In genomic region chr1:20409411-20409967, GRCm38 (mm10) we compare ENCODE assay signal across 27 mouse cellular contexts.
DNase-seq lines count a peak whose midpoint lies in the region; ATAC-seq lines count a peak whose summit lies in the region.
"Had no signal": no experiment of that assay in that cellular context is flagged by ENCODE, and none has a peak within 500 bp of the region (broad histone marks: within the 10 kb centered on the region; RNA-seq: fewer than 3 reads in every experiment).

No protein-coding gene starts in this region.

- no peaks in the 10 kb centered on the region for H3K4me1 ChIP-seq in hindbrain, embryonic 11.5 days (replicated peaks; ENCODE audit: control insufficient read depth, insufficient read depth, low read length)
- H3K4me1 ChIP-seq in hindbrain, embryonic 16.5 days (ENCODE audit: control insufficient read depth, insufficient read depth, low read depth, low read length): no peaks in the 10 kb centered on the region
- H3K4me1 ChIP-seq: heart, embryonic 10.5 days; intestine, embryonic 15.5 days; liver, embryonic 12.5 days had no signal

- no peak overlapping the region for H3K27ac ChIP-seq in hindbrain, embryonic 11.5 days (ENCODE audit: low read depth, low read length)
- no peak overlapping the region for H3K27ac ChIP-seq in hindbrain, embryonic 16.5 days (ENCODE audit: low read depth, low read length)
- H3K27ac ChIP-seq: heart, embryonic 10.5 days; intestine, embryonic 15.5 days; layer of hippocampus, adult 2 months; limb, embryonic 13.5 days; liver, embryonic 12.5 days had no signal

- WGBS in hindbrain, embryonic 11.5 days: 53% methylated on average over 5 of the region's 5 CpGs
- WGBS in hindbrain, embryonic 16.5 days: 32% methylated on average over 5 of the region's 5 CpGs

- H3K4me3 ChIP-seq in hindbrain, embryonic 11.5 days (ENCODE audit: low read depth, low read length): no peak overlapping the region
- H3K4me3 ChIP-seq in hindbrain, embryonic 16.5 days (ENCODE audit: low read length): no peak overlapping the region
- H3K4me3 ChIP-seq: heart, embryonic 10.5 days; intestine, embryonic 15.5 days; layer of hippocampus, adult 2 months; limb, embryonic 13.5 days; liver, embryonic 12.5 days had no signal

- H3K4me2 ChIP-seq in hindbrain, embryonic 11.5 days (replicated peaks; ENCODE audit: low read depth, low read length): no peak overlapping the region
- no peak overlapping the region for H3K4me2 ChIP-seq in hindbrain, embryonic 16.5 days (ENCODE audit: low read length)
- H3K4me2 ChIP-seq: intestine, embryonic 15.5 days; limb, embryonic 13.5 days; liver, embryonic 12.5 days; midbrain, embryonic 11.5 days had no signal

- H3K9ac ChIP-seq in hindbrain, embryonic 11.5 days (ENCODE audit: low read depth, low read length): no peak overlapping the region
- no peak overlapping the region for H3K9ac ChIP-seq in hindbrain, embryonic 16.5 days (ENCODE audit: low read depth, low read length)
- H3K9ac ChIP-seq: intestine, embryonic 15.5 days; limb, embryonic 13.5 days; liver, embryonic 12.5 days had no signal

- ATAC-seq in hindbrain, embryonic 11.5 days (ENCODE audit: low FRiP score): peak; percentile 42; the same call in 1 of the 2 replicates
- no peak; the same call in 1 of the 2 replicates for ATAC-seq in hindbrain, embryonic 16.5 days
- ATAC-seq: intestine, embryonic 15.5 days; liver, embryonic 12.5 days had no signal

- no peaks in the 10 kb centered on the region for H3K9me3 ChIP-seq in hindbrain, embryonic 11.5 days (ENCODE audit: control insufficient read depth, low read length)
- no peaks in the 10 kb centered on the region for H3K9me3 ChIP-seq in hindbrain, embryonic 16.5 days (ENCODE audit: control insufficient read depth, low read length)
- H3K9me3 ChIP-seq: heart, embryonic 10.5 days; intestine, embryonic 15.5 days; limb, embryonic 13.5 days; liver, embryonic 12.5 days had no signal

- no peaks in the 10 kb centered on the region for H3K27me3 ChIP-seq in hindbrain, embryonic 11.5 days (ENCODE audit: control insufficient read depth, insufficient read depth, low read length)
- H3K27me3 ChIP-seq in hindbrain, embryonic 16.5 days (replicated peaks; ENCODE audit: control insufficient read depth, insufficient read depth, low read length): no peaks in the 10 kb centered on the region
- H3K27me3 ChIP-seq: intestine, embryonic 15.5 days; limb, embryonic 13.5 days; liver, embryonic 12.5 days had no signal

- DNase-seq in cerebellum, postnatal 10 days: peak; percentile 64 to 72
- DNase-seq in cerebellum, postnatal 25 days: no peak
- peak; percentile 31 for DNase-seq in hindbrain, embryonic 11.5 days (ENCODE audit: low spot score)
- DNase-seq in retina, embryonic 14.5 days (ENCODE audit: low spot score): peak; percentile 14
- no peak for DNase-seq in retina, postnatal 1 day
- DNase-seq in ovary, adult 18-20 months (ENCODE audit: low spot score): no peak
- DNase-seq in gastrocnemius, postnatal 4 days (ENCODE audit: low spot score in 2 of 2): no peak
- DNase-seq: adrenal gland, postnatal 25 days; cerebellum, adult 11-12 months; cerebellum, postnatal 36 days; gastrocnemius, postnatal 36 days; heart, postnatal 4 days; kidney, adult 8-10 months; kidney, postnatal 14 days; layer of hippocampus, postnatal 36 days; lung, adult 18-20 months; lung, postnatal 10 days; right cerebral cortex, adult 18-20 months; right cerebral cortex, postnatal 4 days; thymus, postnatal 14 days had no signal

- H3K36me3 ChIP-seq in hindbrain, embryonic 11.5 days (ENCODE audit: control insufficient read depth, insufficient read depth, low read length): no peaks in the 10 kb centered on the region
- no peaks in the 10 kb centered on the region for H3K36me3 ChIP-seq in hindbrain, embryonic 16.5 days (ENCODE audit: control insufficient read depth, insufficient read depth, low read length)
- H3K36me3 ChIP-seq: heart, embryonic 10.5 days; intestine, embryonic 15.5 days; limb, embryonic 13.5 days; liver, embryonic 12.5 days had no signal

Comparison
In these comparisons a context has a peak if more than half of its experiments do, and no peak if none do; other contexts are left out.
1. DNase-seq: peak in cerebellum, postnatal 10 days (2 of 2), hindbrain, embryonic 11.5 days (single experiment) and retina, embryonic 14.5 days (single experiment); none in cerebellum, postnatal 25 days (0 of 2), retina, postnatal 1 day (single experiment), ovary, adult 18-20 months (single experiment) and gastrocnemius, postnatal 4 days (0 of 2).